Mouse (Mus musculus): ENCODE results near the gene Fam89a.

DNA sequence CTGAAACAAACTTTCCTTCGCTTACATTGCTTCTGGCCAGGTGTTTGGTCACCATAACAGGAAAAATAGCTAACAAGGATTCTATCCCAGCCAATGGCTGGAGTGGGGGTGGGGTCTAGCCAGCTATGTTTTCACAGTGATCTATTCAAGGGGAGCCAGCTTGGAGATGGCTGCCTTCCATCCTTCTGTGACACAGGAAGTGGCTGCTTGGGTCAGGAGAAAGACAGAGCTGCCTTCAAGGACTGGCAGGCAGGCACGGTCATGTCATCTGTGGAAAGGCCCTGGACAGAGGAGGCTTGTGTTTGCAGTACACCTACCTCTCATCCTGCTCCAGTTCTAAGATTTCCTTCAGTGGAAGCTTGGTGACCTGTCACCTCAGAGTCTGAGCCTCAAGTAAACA lies 20.8 kb upstream of the Fam89a start:
- no peak for TF ChIP-seq CTCF (IDR thresholded peaks at IDR 0.05; ENCODE audit: low read depth, low read length)
- TF ChIP-seq POLR2A (IDR thresholded peaks at IDR 0.05; ENCODE audit: insufficient read depth, low read length): no peak
- TF ChIP-seq EP300 (IDR thresholded peaks at IDR 0.05; ENCODE audit: insufficient read depth, low read depth, low read length): no peak

All from ES-Bruce4 (cell line).